8 mouse cellular contexts compared by ENCODE assay signal in the genomic region with DNA sequence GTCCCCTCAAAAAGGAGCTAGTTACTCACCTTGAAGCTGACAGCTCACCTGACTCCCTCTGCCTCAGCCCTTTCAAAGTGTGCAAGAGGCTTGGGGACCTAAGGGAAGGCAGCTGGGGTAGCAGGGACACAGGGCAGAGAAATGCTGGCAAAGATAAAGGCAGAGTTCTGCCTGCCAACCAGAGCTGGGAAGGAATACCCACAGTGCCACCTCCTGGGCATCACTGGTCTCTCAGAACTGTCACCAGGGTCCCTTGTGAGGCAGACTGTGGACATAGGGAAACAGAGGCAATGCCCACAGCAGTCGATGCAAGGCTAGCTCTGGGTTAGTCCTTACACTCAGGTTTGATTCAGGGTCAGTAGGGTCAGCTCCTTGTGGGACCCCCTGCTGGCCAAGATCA. TPM values are rescaled to one million over a fixed set of nuclear protein-coding genes. Genes with fewer than 3 reads are reported as not detected.
DNase-seq lines count a peak whose midpoint lies in the region; ATAC-seq and TF ChIP-seq lines count a peak whose summit lies in the region.

No protein-coding gene starts in this region.

- TF ChIP-seq EP300 in heart, postnatal 0 days (IDR thresholded peaks at IDR 0.05; ENCODE audit: low read depth): no peak

- no peak overlapping the region for H3K4me3 ChIP-seq in heart, postnatal 0 days (ENCODE audit: low read depth, low read length)
- H3K4me3 ChIP-seq in heart, embryonic 12.5 days: no peak overlapping the region

- H3K9me3 ChIP-seq in heart, postnatal 0 days (replicated peaks; ENCODE audit: control insufficient read depth, low read length): no peaks in the 10 kb centered on the region
- no peaks in the 10 kb centered on the region for H3K9me3 ChIP-seq in heart, embryonic 12.5 days (replicated peaks)

- peaks cover 10% of the 10 kb centered on the region; the same call in 1 of the 2 replicates for H3K4me1 ChIP-seq in heart, postnatal 0 days (ENCODE audit: control insufficient read depth, insufficient read depth)
- peaks cover 4% of the 10 kb centered on the region; the same call in 1 of the 2 replicates for H3K4me1 ChIP-seq in heart, embryonic 12.5 days (replicated peaks)

- peak; percentile 49 for DNase-seq in heart, postnatal 0 days (ENCODE audit: low spot score)
- DNase-seq in right cerebral cortex, postnatal 4 days: peak; percentile 61
- no peak for DNase-seq in right cerebral cortex, postnatal 36 days (ENCODE audit: low spot score in 2 of 2)
- DNase-seq in cerebellum, adult 8-10 months: peak; percentile 81
- peak; percentile 58 to 62 for DNase-seq in kidney, postnatal 25 days
- DNase-seq in spleen, postnatal 36 days (ENCODE audit: low spot score in 2 of 2): peak; percentile 37 to 39
- DNase-seq in urinary bladder, adult 18-20 months (ENCODE audit: low spot score in 2 of 2): no peak

- 62% methylated on average over 1 of the region's 1 CpGs for WGBS in heart, postnatal 0 days
- WGBS in heart, embryonic 12.5 days: 73% methylated on average over 1 of the region's 1 CpGs

- no peaks in the 10 kb centered on the region for H3K27me3 ChIP-seq in heart, postnatal 0 days (ENCODE audit: control insufficient read depth, insufficient read depth, low read length)
- H3K27me3 ChIP-seq in heart, embryonic 12.5 days (replicated peaks): peaks cover 8% of the 10 kb centered on the region

- H3K4me2 ChIP-seq in heart, postnatal 0 days (ENCODE audit: low read depth, low read length): no peak overlapping the region
- H3K4me2 ChIP-seq in heart, embryonic 12.5 days: no peak overlapping the region

- no peak overlapping the region for H3K9ac ChIP-seq in heart, postnatal 0 days (replicated peaks; ENCODE audit: low read depth, low read length)
- no peak overlapping the region for H3K9ac ChIP-seq in heart, embryonic 12.5 days

- no peak overlapping the region for H3K27ac ChIP-seq in heart, postnatal 0 days (ENCODE audit: low read depth)
- no peak overlapping the region for H3K27ac ChIP-seq in heart, embryonic 12.5 days (ENCODE audit: poor library complexity, severe bottlenecking)

- ATAC-seq in heart, postnatal 0 days (ENCODE audit: insufficient read depth, low read depth): peak; percentile 49; the same call in 1 of the 2 replicates
- ATAC-seq in heart, embryonic 12.5 days (ENCODE audit: insufficient number of reproducible peaks, low FRiP score): no peak

- peak; percentile 69 for TF ChIP-seq CTCF in heart, postnatal 0 days (IDR thresholded peaks at IDR 0.05; ENCODE audit: low read depth)

- H3K36me3 ChIP-seq in heart, postnatal 0 days (replicated peaks; ENCODE audit: control insufficient read depth, insufficient read depth, low read length): no peaks in the 10 kb centered on the region
- H3K36me3 ChIP-seq in heart, embryonic 12.5 days: no peaks in the 10 kb centered on the region

RNA-seq across cellular contexts. Expression of gene Camk2b, which starts 39.8 kb away (rescaled TPM):
- total RNA-seq in heart, postnatal 0 days (2014; rRNA removed; ENCODE audit: low replicate concordance): 3.0 and 6.3 TPM in 2 replicates
- polyA plus RNA-seq in heart, postnatal 0 days (2015; fragmentation: Nextera tagmentation; extraction: Ambion mirVana): 2.5 and 3.4 TPM in 2 replicates
- polyA plus RNA-seq in heart, embryonic 12.5 days (2016; fragmentation: Nextera tagmentation; extraction: Ambion mirVana): 2.2 and 2.5 TPM in 2 replicates

Comparison
In these comparisons a context has a peak if more than half of its experiments do, and no peak if none do; other contexts are left out.
1. DNase-seq: peak in heart, postnatal 0 days (single experiment), right cerebral cortex, postnatal 4 days (single experiment), cerebellum, adult 8-10 months (single experiment), kidney, postnatal 25 days (2 of 2) and spleen, postnatal 36 days (2 of 2); none in right cerebral cortex, postnatal 36 days (0 of 2) and urinary bladder, adult 18-20 months (0 of 2).